Mouse (Mus musculus): ENCODE measurements around the gene Efhc1.
A peak's percentile ranks its signal among the peaks of the same experiment; 100 is the strongest.
"Not testable (repeated sequence)": the region's sequence is repeated elsewhere in the genome, so short reads cannot be mapped to it uniquely, and the experiment has no call there.

Gene Efhc1

DNA sequence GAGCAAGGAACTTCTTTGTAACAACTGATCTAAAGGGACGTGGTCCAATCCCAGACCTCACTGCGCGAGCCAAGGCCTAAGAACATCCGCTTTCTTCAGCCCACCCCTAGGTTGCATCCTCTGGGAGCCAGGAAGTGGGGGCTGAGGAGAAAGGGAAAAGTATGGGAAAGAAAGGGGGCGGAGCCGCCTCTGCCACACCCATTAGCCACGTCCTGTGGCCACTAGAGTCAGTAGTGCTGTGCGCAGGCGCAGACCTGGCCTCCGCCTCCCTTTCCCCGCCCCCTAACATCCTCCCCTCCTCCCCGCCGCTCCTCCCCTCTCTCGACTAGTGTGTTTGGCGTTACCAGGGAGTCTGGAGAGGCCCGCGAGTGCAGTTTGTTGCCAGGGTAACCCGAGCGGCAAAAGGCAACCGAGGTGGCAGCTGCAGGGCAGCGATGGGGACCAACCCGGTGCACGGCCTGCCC lies at the start of gene Efhc1:
Gene Efhc1, plus strand, starts transcription at position 327 of the 464 bp plus-strand sequence.
- DNase-seq (ENCODE audit: inconsistent age in 2 of 2, low spot score in 1 of 2): peak; percentile 93 to 97

DNA sequence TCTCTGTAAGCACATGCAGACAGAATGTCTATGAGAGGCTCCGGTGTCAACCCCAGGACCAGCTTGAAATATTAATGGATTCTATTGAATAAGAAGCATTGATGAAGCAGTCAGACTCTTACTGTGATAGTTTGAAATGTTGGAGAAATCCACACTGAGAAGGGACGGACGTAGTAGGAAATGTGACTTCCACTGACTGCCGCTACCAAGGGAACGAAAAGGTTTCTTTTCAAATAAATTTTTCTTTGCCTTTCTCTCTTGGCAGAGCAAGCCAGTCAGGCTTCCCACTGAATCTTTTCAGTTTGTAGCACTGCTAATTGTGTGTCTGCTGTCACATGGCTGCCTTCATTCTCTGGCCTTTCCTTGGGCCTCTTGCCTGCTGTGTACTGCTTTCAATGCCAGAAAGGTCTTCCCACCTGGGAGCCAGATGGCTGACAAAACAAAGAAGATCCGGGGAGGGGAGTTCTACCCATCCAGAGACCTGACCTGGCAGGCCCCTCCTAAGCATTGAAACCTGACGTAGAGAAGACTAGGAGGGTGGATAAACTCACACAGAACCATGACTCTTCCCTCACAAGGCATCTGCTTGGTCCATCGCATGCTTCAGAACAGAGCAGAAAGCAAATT lies 45.8 kb upstream of the Efhc1 start:
- DNase-seq (ENCODE audit: inconsistent age in 2 of 2, low spot score in 1 of 2): peak in 1 of 2 experiments; percentile 20

DNA sequence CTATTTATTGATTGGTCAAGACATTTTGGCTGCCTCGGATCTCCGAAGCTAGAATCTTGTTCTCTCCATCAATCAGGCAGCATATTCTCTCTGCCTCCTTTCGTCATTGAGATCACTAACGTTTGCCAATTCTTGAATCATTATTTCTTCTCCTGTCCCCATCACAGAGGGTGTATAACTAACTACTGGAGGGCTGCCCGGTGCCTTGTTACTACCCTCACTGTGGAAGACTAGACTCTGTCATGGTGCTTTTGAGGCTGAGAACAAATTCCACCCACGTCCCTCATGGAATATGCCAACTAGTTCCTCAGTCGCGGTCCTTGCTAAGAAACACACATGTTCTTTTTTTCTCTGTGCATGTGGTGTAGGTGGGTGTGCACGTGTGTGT lies 45.3 kb upstream of the Efhc1 start:
- no peak for DNase-seq (ENCODE audit: inconsistent age in 2 of 2, low spot score in 1 of 2)

DNA sequence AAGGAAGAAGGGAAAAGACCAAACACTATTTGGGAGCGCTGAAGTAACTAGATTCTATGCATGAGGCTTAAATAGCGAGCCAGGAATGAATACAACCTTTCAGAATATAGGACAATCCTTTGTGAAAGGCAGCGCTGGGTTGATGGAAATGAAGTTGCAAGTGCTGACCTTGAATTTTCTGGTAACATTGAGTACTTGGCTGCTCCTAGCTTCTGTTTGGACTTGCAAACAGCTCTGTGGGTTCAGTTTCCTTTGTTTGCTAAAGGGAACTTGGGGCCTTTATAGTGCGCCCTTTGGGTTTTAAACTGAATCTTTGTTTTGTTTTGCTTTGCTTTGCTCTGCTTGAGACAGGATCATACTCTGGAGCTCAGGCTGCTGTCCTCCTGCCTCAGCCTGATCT lies 42.9 kb upstream of the Efhc1 start:
- DNase-seq (ENCODE audit: inconsistent age in 2 of 2, low spot score in 1 of 2): peak; percentile 34 to 51

DNA sequence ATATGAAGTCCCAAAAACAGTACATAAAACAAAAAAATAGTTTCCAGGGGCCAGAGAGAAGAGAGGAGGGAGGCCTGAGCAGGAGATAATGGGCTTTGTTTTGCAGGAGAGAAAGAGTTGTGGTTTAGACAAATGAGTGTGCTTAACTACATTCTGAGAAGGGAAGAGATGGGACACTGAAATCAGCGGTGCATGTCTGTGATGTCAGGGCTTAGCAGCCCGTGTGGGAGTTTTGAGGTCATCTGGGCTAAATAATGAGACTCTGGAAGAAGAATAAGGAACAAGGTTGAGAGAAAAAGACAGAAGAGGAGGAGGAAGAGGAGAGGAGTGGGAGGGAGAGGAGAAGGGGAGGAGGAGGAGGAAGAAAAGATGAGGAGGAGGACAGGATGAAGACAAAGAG lies 39.3 kb upstream of the Efhc1 start:
- no peak for DNase-seq (ENCODE audit: inconsistent age in 2 of 2, low spot score in 1 of 2)

DNA sequence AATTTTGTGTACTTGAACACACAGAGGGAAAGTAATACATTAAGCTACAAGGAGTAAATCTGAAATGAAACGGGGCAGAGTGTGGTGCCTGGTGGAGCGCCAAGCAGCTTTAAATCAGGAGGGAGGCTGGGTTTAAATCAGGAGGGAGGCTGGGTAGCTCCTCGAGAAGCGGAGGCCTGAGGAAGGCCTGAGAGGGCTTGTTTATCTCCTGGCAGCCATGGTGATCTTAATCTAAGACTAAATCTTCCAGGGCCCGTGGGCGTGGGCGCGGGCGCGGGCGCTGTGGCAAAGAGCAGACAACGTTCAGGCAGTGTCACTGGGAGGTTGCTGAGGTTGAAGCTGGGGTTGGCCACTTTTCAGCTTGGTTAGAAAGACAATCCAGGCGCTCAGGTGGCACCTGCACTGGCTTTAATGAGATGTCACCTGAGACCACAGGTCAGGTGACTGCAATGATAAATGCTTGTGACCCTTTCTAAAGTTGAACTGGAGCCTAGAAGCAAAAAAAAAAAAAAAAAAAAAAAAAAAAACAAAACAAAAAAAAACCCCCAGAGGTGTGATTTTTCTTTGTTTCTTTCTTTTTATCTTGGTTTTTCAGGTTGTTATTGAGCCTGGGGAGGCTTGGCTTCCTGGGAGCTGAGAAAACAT lies 38.8 kb upstream of the Efhc1 start:
- DNase-seq (ENCODE audit: inconsistent age in 2 of 2, low spot score in 1 of 2): no peak

DNA sequence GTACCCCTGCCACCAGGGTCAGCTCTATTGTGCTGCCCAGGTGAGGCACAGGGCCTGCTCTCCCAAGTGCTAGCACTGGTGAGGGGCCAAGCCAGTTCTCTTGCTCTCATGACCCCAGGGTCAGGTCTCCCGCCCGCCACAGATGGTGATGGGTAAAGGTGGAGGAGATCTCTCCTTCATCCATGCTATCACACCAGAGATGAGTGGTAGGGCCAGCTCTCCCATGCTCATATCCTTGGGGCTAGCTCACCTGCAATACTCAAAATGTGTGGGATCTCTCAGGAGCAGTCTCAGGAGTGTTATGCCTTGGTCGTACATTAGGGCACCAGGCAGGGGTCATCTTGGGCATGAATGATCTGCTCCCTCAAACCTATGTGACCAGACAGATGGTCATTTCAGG lies 36.7 kb upstream of the Efhc1 start:
- DNase-seq (ENCODE audit: inconsistent age in 2 of 2, low spot score in 1 of 2): no peak

DNA sequence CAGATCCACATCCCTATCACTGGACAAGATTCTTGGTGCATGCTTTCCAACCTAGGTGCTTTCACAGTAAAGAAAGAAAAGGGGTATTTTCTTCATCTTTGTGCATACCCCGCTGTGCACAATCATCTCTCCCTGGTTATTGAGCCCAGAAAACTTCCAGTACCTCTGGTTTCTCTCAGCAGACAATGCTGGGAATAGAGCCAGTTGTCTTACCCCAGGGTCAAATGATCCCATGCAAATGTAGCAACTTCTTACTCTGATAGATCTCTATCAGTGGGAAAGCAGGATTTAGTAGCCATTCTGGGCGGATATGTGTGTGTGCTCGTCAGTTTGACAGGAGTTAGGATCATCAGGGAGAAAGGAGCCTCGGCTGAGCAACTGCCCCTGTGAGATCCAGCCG lies 35.8 kb upstream of the Efhc1 start:
- peak in 1 of 2 experiments; percentile 69 for DNase-seq (ENCODE audit: inconsistent age in 2 of 2, low spot score in 1 of 2)

DNA sequence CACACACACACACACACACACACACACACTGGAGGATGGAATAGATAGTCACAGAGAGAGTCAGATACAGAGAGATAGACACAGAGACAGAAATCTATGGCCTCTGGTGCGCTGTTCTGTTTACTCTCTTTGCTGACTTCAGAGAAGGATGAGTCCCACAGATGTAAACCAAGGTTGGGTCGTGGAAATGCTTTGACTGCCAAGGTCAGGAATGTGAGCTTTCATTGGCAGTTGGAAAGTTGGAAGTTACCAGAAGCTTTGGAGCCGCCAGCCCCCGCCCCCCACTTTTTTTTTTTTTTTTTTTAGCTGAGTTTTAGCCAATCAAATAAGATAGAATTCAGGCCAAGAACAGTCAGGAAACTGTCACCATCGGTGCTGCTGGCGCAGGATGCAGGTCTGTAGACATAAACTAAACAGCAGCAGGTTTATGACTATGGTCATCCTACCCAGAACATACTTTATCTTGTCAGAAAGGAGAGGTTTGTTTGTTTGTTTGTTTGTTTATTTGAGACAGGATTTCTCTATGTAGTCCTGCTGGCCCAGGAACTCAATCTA lies 33.9 kb upstream of the Efhc1 start:
- DNase-seq (ENCODE audit: inconsistent age in 2 of 2, low spot score in 1 of 2): peak; percentile 45 to 79

DNA sequence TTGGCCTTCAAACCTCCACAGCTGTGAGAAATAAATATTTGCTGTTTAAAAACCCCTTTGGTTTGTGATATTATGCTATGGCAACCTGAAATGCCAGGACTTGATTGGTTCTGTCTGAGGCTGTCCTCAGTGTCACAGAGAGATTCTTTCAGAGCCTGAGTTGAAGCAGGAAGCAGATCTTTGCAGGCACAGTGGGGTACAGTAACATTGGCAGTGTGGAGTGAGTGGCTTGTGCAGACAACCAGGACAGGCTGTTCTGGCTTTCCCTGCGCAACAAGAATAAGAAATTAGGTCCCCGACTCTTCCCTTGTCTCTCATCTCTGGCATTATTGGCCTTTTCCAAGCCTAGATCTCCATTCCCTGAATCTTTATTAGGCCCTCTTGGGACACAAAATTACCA lies 31.7 kb upstream of the Efhc1 start:
- no peak for DNase-seq (ENCODE audit: inconsistent age in 2 of 2, low spot score in 1 of 2)

DNA sequence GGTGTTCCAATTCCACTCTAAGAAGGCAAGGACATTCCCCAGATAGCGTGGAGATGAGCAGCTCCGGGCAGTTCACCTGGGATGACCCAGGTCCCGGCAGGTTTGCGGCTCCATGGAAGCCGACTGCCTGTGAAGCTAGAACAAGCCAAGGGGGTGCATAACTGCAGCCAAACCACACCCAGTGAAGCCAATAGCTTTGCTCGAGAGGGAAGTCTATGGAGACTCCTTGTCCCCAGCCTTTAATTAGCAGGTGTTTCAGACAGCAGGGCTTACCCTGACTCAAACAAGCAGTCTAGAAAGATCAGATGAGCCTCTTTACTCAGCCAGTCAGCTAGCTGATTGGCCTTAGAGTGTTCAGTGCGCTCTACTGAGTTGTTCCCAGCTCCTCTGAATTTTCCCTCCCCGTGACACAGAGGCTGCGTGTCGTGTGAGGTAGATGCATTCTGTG lies 30.3 kb upstream of the Efhc1 start:
- peak in 1 of 2 experiments; percentile 42 for DNase-seq (ENCODE audit: inconsistent age in 2 of 2, low spot score in 1 of 2)

DNA sequence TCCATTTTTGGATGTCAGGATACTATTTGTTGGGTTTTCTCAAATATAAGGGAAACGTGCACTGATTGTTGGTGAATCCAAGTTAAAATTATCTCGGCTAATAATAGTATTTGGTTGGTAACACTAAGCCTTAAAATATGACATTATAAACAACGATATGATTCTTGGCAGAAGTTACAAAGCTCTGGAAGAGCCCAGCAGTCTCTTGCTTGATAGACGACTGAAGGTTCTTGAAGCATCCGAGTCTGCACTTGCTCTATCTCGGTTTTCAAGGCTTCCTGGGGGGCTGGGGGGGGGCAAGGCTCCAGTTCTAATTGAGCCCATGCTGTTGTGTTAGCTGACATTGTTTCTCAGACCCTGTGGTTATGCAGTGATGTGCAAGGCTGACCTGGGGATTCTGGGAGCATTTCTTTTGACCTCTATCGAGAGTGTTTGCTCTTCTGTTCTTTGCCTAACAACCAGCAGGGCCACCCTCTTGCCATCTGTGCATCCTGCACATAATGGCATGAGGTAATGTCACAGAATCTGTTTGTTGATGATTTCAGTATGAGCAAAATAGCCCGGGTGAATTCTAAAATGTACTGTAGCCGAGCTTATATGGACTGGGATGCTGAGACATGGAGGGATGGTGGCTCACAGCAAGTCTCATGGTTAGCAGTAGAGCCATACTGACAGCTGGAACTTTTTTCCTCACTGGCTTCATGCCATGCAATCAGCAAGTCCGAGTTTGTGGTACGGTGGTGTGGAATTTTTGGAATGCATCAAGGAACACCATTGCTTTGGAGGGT lies 28.6 kb upstream of the Efhc1 start:
- DNase-seq (ENCODE audit: inconsistent age in 2 of 2, low spot score in 1 of 2): no peak

DNA sequence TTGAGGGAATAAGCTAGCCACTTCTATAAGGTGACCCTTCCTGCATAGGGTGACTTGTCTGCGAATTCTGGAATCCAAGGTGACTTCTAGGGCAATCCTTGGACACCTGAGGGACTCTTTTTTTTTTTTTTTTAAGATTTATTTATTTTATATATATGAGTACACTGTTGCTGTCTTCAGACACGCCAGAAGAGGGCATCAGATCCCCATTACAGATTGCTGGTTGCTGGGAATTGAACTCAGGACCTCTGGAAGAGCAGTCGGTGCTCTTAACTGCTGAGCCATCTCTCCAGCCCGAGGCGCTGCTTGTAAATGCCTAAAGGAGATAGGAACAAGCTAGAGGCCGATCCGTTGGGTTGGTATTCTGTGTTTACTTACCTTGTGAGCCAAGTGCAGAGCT lies 26.1 kb upstream of the Efhc1 start:
- not testable (repeated sequence) for DNase-seq (ENCODE audit: inconsistent age in 2 of 2, low spot score in 1 of 2)

DNA sequence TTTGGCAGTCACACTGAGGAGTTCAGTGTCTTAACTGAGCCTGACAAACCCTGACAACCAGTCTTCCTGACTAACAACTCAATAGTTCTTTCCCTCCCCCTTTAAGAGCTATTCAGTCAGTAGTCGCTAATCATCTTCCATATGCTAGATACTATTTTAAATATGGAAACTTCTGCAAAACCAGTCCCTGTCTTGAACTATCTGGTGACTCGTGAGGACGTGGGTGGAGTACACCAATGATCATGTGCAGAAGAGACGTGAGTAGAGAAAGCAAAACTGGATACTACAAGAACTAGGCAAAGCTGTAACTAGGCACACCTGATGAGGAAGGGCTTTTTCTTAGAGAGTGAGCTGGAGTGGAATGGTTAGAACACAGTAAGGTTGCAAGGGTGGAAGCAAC lies 25.5 kb upstream of the Efhc1 start:
- DNase-seq (ENCODE audit: inconsistent age in 2 of 2, low spot score in 1 of 2): no peak

DNA sequence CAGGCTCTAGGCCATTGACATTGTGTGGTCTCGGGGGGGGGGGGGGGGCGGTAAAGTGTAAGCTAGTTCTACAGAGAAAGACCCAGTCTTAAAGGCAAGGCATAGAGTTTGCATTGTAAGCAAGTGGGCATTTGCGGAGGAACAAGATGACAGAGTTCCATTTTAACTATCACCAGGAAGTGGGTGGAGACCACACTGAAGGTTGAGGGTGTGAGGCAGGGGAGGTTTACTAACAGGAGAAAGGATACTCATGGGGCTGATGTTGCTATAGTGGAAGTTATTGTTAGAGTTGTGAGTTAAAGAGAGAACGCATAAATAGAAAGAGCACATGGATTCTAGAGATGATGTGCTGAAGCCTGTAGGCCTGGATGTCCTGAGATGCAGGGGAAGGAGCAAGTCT lies 25.1 kb upstream of the Efhc1 start:
- DNase-seq (ENCODE audit: inconsistent age in 2 of 2, low spot score in 1 of 2): no peak

DNA sequence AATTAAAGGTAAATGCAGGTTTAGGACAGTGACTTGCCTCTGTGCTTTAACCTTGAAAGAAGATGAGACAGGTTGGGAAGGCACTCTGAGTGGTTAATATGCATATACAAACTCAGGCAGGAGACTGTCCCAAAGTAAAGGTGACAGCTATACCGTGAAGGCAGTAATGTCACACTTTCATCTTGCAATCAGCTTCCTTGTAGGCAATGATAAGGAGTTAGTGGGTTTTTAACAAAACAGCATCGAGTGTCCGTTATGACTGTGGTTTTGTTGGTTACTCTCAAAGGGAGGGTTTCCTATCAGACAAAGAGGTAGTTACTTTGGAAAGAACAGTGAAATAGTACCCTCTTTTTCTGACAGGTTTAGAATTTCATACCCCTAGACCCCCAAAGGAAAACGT lies 22.9 kb upstream of the Efhc1 start:
- DNase-seq (ENCODE audit: inconsistent age in 2 of 2, low spot score in 1 of 2): no peak

DNA sequence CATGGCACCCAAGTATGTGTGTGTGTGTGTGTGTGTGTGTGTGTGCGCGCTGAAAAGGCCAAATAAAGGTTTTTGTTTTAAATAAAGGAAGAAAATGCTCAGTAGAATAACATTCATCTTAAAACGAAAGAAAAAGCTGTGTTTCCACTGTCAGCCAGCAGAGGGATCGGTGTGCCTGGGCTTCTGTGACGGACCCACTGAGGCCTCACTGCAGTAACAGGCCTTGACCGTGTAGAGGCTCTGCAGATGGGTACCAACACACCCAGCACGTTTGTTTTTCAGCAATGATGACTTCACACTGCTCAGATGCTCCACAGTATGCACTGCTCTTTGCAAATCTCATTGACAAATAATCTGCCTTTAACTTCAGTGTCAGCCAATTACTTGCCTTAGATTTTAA lies 18.0 kb upstream of the Efhc1 start:
- DNase-seq (ENCODE audit: inconsistent age in 2 of 2, low spot score in 1 of 2): peak; percentile 52 to 85

DNA sequence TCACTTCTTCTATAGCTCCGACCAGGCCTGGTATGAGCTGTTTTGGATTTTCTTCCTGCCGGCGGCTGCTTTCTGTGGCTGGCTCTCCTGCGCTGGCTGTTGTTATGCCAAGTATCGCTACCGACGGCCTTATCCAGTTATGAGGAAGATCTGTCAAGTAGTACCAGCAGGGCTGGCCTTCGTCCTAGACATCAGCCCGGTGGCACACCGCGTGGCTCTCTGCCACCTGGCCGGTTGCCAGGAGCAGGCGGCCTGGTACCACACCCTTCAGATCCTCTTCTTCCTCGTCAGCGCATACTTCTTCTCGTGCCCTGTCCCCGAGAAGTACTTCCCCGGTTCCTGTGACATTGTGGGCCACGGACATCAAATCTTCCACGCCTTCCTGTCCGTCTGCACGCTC lies 16.3 kb upstream of the Efhc1 start:
- DNase-seq (ENCODE audit: inconsistent age in 2 of 2, low spot score in 1 of 2): peak; percentile 82 to 84

DNA sequence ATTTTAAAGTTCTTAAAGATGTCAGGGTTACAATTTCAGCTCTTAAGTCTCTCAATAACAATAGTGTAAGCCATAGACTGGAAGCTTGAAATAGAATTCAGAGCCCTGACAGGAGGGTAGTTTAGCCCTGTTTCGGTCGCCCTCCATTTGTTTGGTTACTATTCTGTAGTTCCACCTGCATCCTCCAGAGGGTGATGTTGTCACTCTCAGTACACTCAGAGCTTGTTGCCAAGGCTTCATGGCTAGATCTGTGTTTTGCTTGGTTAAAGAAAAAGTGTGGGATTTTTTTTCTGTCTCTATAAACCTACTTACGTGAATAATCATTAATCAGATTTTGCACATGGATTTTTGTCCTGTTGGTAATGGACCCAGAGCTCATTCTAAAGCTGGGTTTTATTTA lies 12.4 kb upstream of the Efhc1 start:
- DNase-seq (ENCODE audit: inconsistent age in 2 of 2, low spot score in 1 of 2): peak in 1 of 2 experiments; percentile 86

DNA sequence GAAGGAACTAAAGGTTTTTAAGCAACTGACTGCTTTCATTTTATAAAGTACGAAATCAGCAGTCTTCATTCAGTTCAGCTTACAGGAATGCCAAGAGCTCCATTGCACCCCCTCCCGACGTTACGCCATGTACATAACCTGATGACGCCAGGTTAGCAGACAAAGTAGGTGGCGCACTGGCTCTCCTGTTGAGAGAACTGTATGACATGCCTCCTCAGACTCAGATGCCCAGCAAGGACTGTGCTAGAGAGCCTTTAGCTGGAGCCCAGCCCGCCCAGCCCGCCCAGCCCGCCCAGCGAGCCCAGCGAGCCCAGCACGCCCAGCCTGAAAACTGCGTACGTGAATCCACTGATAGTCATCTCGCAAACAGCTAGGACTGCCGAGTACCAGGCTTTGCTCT lies 11.3 kb upstream of the Efhc1 start:
- peak in 1 of 2 experiments; percentile 68 for DNase-seq (ENCODE audit: inconsistent age in 2 of 2, low spot score in 1 of 2)

DNA sequence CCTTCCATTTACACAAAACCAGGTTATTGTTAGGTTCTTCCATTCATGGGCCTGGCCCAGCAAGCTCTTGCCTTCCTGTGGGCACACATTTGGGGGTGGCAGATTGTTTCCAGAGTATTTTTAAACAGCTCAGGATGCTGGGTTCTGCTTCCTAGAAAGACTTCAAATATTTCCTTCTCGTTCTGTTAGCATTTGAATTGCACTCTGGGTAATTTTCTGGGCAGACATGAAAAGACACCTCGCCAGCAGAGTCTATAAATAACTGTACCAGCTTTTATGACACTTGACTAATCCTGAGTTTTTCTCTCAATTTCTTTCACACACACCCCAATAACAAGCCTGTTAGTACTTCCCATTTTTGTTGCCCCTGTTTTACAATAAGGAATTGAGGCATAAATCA lies 10.1 kb upstream of the Efhc1 start:
- no peak for DNase-seq (ENCODE audit: inconsistent age in 2 of 2, low spot score in 1 of 2)

DNA sequence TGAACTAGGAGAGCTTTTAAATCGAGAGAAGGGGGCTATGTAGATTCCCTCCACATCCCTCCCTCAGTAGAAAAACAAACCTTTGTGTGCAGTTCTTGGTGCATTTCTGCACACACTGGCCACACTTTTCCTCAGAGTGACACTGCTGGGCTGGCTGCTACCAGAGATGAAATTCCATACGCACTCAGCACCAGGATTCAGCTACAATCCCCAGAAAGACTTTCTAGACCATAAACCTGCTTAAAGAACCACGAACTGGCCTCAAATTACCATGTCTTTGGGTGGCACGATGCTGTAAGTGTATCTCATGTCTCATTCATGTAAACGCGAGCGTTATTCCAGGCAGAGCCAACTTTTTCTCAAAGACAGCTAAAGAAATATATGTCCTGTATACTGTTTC lies 9.6 kb upstream of the Efhc1 start:
- DNase-seq (ENCODE audit: inconsistent age in 2 of 2, low spot score in 1 of 2): no peak
